Mouse (Mus musculus) megakaryocyte, embryonic 14.5 days (primary cell): ENCODE results near the gene Alox5. TPM values are rescaled to one million over a fixed set of nuclear protein-coding genes. Genes with fewer than 3 reads are reported as not detected.

Source experiments
- H3K27me3 ChIP-seq: replicated peaks from 2 replicates; pipeline ENCODE3; 2012; ENCODE audit warnings: inconsistent platforms
- H3K36me3 ChIP-seq: replicated peaks from 2 replicates; pipeline ENCODE3; 2012; ENCODE audit warnings: low read length, inconsistent platforms, mixed read lengths
- H3K4me1 ChIP-seq: 2 replicates; pipeline ENCODE4 v1.6.1; 2012; ENCODE audit warnings: inconsistent platforms
- H3K4me3 ChIP-seq: replicated peaks from 2 replicates; pipeline ENCODE3; 2012; ENCODE audit warnings: moderate library complexity, mild to moderate bottlenecking, inconsistent platforms
- H3K9me3 ChIP-seq: 2 replicates; pipeline ENCODE4 v1.6.1; 2012; ENCODE audit warnings: inconsistent platforms
- FLI1 ChIP-seq: IDR thresholded peaks from 2 replicates; pipeline ENCODE4 v1.6.1; 2012; ENCODE audit warnings: low read length, inconsistent platforms, mixed read lengths
- GATA1 ChIP-seq: IDR thresholded peaks from 3 replicates; pipeline ENCODE4 v1.6.1; 2012; ENCODE audit warnings: mixed read lengths, low read length, inconsistent platforms, borderline replicate concordance
- polyA plus RNA-seq: library from polyadenylated mRNA; stranded (reverse); fragments of >175 nt; gene quantifications from 2 replicates; pipeline ENCODE4 v1.2.3, GENCODE M21; 2012; ENCODE audit warnings: low replicate concordance; ENCODE audit not compliant: insufficient read depth

The Alox5 gene
- polyA plus RNA-seq, 1 experiment: 50.4 TPM

GRCm38 (mm10) chr6:116394916-116395648 lies 65.9 kb downstream of the Alox5 start:
- Histone ChIP-seq H3K36me3 (peaks cover 63% of the 10 kb centered on the region), H3K4me3 (no peak overlapping the region), H3K9me3 (no peaks in the 10 kb centered on the region), H3K4me1 (peaks cover 66% of the 10 kb centered on the region), H3K27me3 (no peaks in the 10 kb centered on the region)
- TF ChIP-seq FLI1: no peak
- TF ChIP-seq GATA1: no peak

- peaks cover 42% of the 10 kb centered on the region for H3K36me3 ChIP-seq
- no peak overlapping the region for H3K4me3 ChIP-seq
- peaks cover 48% of the 10 kb centered on the region for H3K4me1 ChIP-seq
- H3K9me3 ChIP-seq: no peaks in the 10 kb centered on the region
- TF ChIP-seq FLI1: no peak
- no peak for TF ChIP-seq GATA1
- no peaks in the 10 kb centered on the region for H3K27me3 ChIP-seq
These were observed 71.5 kb downstream of the Alox5 start for GRCm38 (mm10) chr6:116389481-116389880.

- peaks cover 40% of the 10 kb centered on the region for H3K36me3 ChIP-seq
- no peak overlapping the region for H3K4me3 ChIP-seq
- H3K27me3 ChIP-seq: no peaks in the 10 kb centered on the region
- no peaks in the 10 kb centered on the region for H3K9me3 ChIP-seq
- H3K4me1 ChIP-seq: peaks cover 48% of the 10 kb centered on the region
- TF ChIP-seq GATA1 (no peak), FLI1 (no peak)
These were observed 72.9 kb downstream of the Alox5 start for GRCm38 (mm10) chr6:116388068-116388467.

- Histone ChIP-seq H3K9me3 (no peaks in the 10 kb centered on the region), H3K27me3 (no peaks in the 10 kb centered on the region), H3K4me1 (peaks cover 59% of the 10 kb centered on the region), H3K4me3 (no peak overlapping the region), H3K36me3 (peaks cover 32% of the 10 kb centered on the region)
- TF ChIP-seq FLI1 (no peak), GATA1 (no peak)
These were observed 74.5 kb downstream of the Alox5 start for GRCm38 (mm10) chr6:116386506-116386905.

- peaks cover 60% of the 10 kb centered on the region for H3K4me1 ChIP-seq
- H3K9me3 ChIP-seq: no peaks in the 10 kb centered on the region
- peaks cover 32% of the 10 kb centered on the region for H3K36me3 ChIP-seq
- H3K4me3 ChIP-seq: no peak overlapping the region
- H3K27me3 ChIP-seq: no peaks in the 10 kb centered on the region
- no peak for TF ChIP-seq GATA1
- TF ChIP-seq FLI1: no peak
These were observed 74.9 kb downstream of the Alox5 start for GRCm38 (mm10) chr6:116386045-116386415.

GRCm38 (mm10) chr6:116385194-116386044 lies 75.6 kb downstream of the Alox5 start:
- Histone ChIP-seq H3K4me1 (peaks cover 56% of the 10 kb centered on the region), H3K36me3 (peaks cover 34% of the 10 kb centered on the region), H3K9me3 (no peaks in the 10 kb centered on the region), H3K4me3 (no peak overlapping the region), H3K27me3 (no peaks in the 10 kb centered on the region)
- TF ChIP-seq GATA1: no peak
- TF ChIP-seq FLI1: no peak

GRCm38 (mm10) chr6:116383582-116383981 lies 77.4 kb downstream of the Alox5 start:
- no peaks in the 10 kb centered on the region for H3K27me3 ChIP-seq
- no peak for TF ChIP-seq GATA1
- no peak for TF ChIP-seq FLI1
- H3K36me3 ChIP-seq: peaks cover 45% of the 10 kb centered on the region
- no peaks in the 10 kb centered on the region for H3K9me3 ChIP-seq
- no peak overlapping the region for H3K4me3 ChIP-seq
- peaks cover 42% of the 10 kb centered on the region for H3K4me1 ChIP-seq

GRCm38 (mm10) chr6:116381605-116382004 lies 79.4 kb downstream of the Alox5 start:
- Histone ChIP-seq H3K9me3 (no peaks in the 10 kb centered on the region), H3K27me3 (no peaks in the 10 kb centered on the region), H3K4me1 (peaks cover 45% of the 10 kb centered on the region), H3K36me3 (peaks cover 61% of the 10 kb centered on the region), H3K4me3 (no peak overlapping the region)
- TF ChIP-seq FLI1 (no peak), GATA1 (no peak)

- no peaks in the 10 kb centered on the region for H3K9me3 ChIP-seq
- no peaks in the 10 kb centered on the region for H3K27me3 ChIP-seq
- peaks cover 55% of the 10 kb centered on the region for H3K36me3 ChIP-seq
- H3K4me1 ChIP-seq: peaks cover 40% of the 10 kb centered on the region
- H3K4me3 ChIP-seq: no peak overlapping the region
- no peak for TF ChIP-seq GATA1
- TF ChIP-seq FLI1: no peak
These were observed 80.8 kb downstream of the Alox5 start for GRCm38 (mm10) chr6:116380157-116380556.

- H3K9me3 ChIP-seq: no peaks in the 10 kb centered on the region
- TF ChIP-seq GATA1: no peak
- no peak for TF ChIP-seq FLI1
- no peak overlapping the region for H3K4me3 ChIP-seq
- H3K27me3 ChIP-seq: no peaks in the 10 kb centered on the region
- peaks cover 51% of the 10 kb centered on the region for H3K36me3 ChIP-seq
- peaks cover 48% of the 10 kb centered on the region for H3K4me1 ChIP-seq
These were observed 82.1 kb downstream of the Alox5 start for GRCm38 (mm10) chr6:116378892-116379291.
